Mouse (Mus musculus) gastrocnemius, adult 2 months (tissue): ENCODE measurements around the gene Slc29a1. TPM values are rescaled to one million over a fixed set of nuclear protein-coding genes. Genes with fewer than 3 reads are reported as not detected.

ENCODE experiments used
- DNase-seq: peaks from one replicate; pipeline ENCODE4 v3.0.0; 2022
- H3K27ac ChIP-seq: fragments of 200-600 bp; 2 replicates; pipeline ENCODE4 v1.8.1; 2022; ENCODE audit warnings: mild to moderate bottlenecking
- H3K4me3 ChIP-seq: fragments of 200-600 bp; 2 replicates; pipeline ENCODE4 v1.8.1; 2022; ENCODE audit warnings: mild to moderate bottlenecking, moderate library complexity
- CTCF ChIP-seq: fragments of 200-600 bp; IDR thresholded peaks from 2 replicates; pipeline ENCODE4 v1.8.1; 2022; ENCODE audit warnings: antibody characterized with exemption, mild to moderate bottlenecking, moderate library complexity
- intact Hi-C: fragments of 180-260 bp; cut with DNase I; formaldehyde crosslinking; loops from one replicate; pipeline ENCODE4 v1.15.1; 2025
- total RNA-seq, 2 experiments: library from RNA; stranded (reverse); gene quantifications; 2 replicates each; pipeline ENCODE4 v1.2.3; 2021

The Slc29a1 gene
- total RNA-seq, 2 experiments from 2014 or later: 27.4 to 44.7 TPM

GRCm38 (mm10) chr17:45536264-45536663, 63.1 kb downstream of the Slc29a1 start:
- intact Hi-C loops: no loop called here
- TF ChIP-seq CTCF: no peak
- Histone ChIP-seq H3K4me3 (no peak overlapping the region), H3K27ac (no peak overlapping the region)
- no peak for DNase-seq

Other genes with a start within 250 kb of the Slc29a1 start
- gene Cdc5l, start 165.9 kb downstream of the Slc29a1 start, total RNA-seq: 10 to 100 TPM; 39.5 to 41.3 TPM
- not detected for gene Spats1, start 124.2 kb downstream of the Slc29a1 start, total RNA-seq
- gene Aars2, start 92.8 kb downstream of the Slc29a1 start, total RNA-seq: 10 to 100 TPM; 13.4 to 15.8 TPM
- gene Tcte1, start 76.2 kb downstream of the Slc29a1 start, total RNA-seq: not detected
- gene Tmem151b, start 49.9 kb downstream of the Slc29a1 start, total RNA-seq: not detected
- under 1 TPM; 0.36 to 0.43 TPM for gene Nfkbie, start 43.9 kb downstream of the Slc29a1 start, total RNA-seq
- 10 to 100 TPM; 16.0 to 17.3 TPM for gene Slc35b2, start 35.7 kb downstream of the Slc29a1 start, total RNA-seq
- 1,000 to 10,000 TPM; 1,106 to 1,162 TPM for gene Hsp90ab1, start 26.3 kb downstream of the Slc29a1 start, total RNA-seq
- under 1 TPM in 1 of 2 experiments, not detected in 1; 0.36 TPM for gene Mymx, start 2.5 kb upstream of the Slc29a1 start, total RNA-seq
- under 1 TPM; 0.59 to 0.98 TPM for gene Capn11, start 59.7 kb upstream of the Slc29a1 start, total RNA-seq
- 100 to 1,000 TPM in 1 of 2 experiments, 10 to 100 TPM in 1; 99.5 to 139 TPM for gene Mrpl14, start 86.7 kb upstream of the Slc29a1 start, total RNA-seq
- 10 to 100 TPM; 66.5 to 81.6 TPM for gene Tmem63b, start 87.3 kb upstream of the Slc29a1 start, total RNA-seq
- gene 1600014C23Rik, start 134.2 kb upstream of the Slc29a1 start, total RNA-seq: under 1 TPM in 1 of 2 experiments, not detected in 1; 0.50 TPM